Mouse (Mus musculus): ENCODE data around the gene Stk40.

GRCm38 (mm10) chr4:126058997-126059362 lies 44.8 kb upstream of the Stk40 start:
- TF ChIP-seq EP300 (IDR thresholded peaks at IDR 0.05; ENCODE audit: low read depth), result no peak
- TF ChIP-seq CTCF (IDR thresholded peaks at IDR 0.05; ENCODE audit: low read depth), result no peak

Measured in heart, postnatal 0 days (tissue).